Mouse (Mus musculus): ENCODE data around the gene Amigo2.
A peak's percentile ranks its signal among the peaks of the same experiment; 100 is the strongest.

Gene Amigo2

GRCm38 (mm10) chr15:97246911-97247790, at the start of gene Amigo2, which contains the start of gene Pced1b:
Gene Amigo2 (minus strand): TSS chr15:97247287.
Gene Pced1b (plus strand): TSS chr15:97247107.
- peak; percentile 62 for DNase-seq (ENCODE audit: low read depth)

GRCm38 (mm10) chr15:97291291-97292050, 44.4 kb upstream of the Amigo2 start:
- DNase-seq (ENCODE audit: low read depth): no peak

DNA sequence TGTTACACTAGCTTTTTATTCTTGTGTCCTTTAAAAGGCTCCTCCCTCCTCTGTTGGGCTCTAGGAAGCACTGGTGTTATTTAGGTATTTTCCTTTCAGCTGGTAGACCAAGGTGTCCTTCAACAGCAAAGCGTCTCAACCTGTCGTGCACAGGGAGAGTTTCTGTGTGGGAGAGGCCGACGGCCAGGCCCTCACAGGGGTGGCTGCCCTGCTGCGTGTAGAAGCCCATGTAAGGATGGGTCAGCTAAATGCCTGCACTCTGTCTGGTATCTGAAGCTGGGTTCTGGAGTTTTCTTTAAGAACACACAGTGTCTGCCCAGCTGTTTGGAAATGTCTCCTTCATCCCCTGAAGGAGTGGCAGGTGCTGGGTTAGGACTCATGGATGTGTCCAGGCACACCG, 43.3 kb upstream of the Amigo2 start:
- no peak for DNase-seq (ENCODE audit: low read depth)

DNA sequence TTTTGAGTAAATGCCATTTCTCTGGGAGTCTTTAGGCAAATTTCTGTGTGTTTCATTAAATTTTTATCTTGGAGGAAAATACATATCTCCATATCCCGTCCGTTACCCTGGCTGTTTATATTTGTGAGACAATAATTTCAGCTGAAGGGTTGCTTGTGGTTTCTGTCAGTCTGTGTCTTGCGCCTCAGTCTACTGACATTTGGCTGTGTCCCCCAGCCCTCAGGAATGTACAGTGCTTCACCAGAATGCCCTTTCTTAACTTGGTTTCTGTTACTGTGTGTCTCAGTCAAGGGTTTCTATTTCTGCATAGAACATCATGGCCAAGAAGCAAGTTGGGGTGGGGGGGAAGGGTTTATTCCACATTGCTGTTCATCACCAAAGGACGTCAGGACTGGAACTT, 42.1 kb upstream of the Amigo2 start:
- no peak for DNase-seq (ENCODE audit: low read depth)

DNA sequence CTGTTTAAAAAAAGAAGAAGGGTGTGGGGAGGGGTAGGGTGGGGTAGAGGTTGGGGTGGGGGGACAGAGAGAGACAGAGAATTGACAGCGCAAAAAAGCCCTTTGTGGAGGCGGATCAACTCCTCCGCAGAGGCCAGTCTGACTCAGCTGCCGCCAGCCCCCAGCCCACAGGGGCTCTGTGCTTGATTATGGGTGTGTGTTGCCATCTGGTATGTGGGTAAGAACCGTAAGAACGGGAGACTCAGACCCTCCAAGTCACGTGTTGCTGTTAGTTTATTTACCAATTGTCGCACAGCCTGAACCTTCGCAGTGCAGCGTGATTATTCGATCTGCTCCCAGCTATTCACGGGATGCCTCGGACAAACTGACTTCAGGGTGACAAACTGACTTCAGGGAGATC, 41.6 kb upstream of the Amigo2 start:
- DNase-seq (ENCODE audit: low read depth): no peak

- no peak for DNase-seq (ENCODE audit: low read depth)
Observed at GRCm38 (mm10) chr15:97287436-97288143, 40.5 kb upstream of the Amigo2 start.

DNA sequence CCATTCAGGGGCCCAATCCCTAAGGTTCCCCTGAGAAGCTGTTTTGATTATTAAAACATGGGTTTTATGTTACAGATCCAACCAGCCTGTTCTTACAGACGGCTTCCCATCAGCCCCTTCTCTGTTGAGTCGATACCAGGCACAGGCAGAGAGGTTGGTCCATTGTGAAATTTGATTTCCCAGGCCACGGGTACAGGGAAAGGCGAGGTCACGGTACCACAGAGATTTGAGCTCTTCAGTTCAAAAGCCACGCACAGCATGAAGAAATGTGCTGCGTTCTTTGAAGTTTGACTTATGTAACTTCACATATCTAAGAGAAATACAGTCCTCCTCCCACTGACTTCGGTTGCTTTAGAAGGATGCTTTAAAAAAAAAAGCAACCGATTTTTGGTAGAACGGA, 39.6 kb upstream of the Amigo2 start:
- DNase-seq (ENCODE audit: low read depth): no peak

DNA sequence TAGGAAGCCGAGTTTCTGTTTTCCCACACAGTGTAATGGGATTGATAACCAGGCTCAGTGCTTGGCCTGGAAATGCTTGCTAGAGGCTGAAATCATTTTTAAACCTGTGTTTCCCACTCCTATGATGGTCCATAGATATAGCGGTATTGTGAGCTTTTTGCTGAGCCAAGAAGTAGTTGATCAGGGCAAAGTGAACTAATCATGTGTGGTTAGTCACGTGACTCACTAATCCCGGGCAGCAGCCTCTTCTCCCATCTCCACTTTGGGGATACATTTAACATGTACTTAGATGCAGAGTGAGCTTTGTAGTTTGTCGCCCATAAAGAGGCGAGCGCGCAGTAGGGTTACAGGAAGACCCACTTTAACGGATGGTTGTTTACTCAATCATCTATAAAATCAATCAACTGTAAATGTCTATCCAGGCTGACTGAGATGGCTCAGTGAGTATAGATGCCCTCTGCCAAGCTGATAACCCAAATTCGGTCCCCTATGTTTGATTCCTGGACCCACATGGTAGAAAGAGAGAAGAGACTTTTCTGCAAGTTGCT, 38.7 kb upstream of the Amigo2 start:
- no peak for DNase-seq (ENCODE audit: low read depth)

- DNase-seq (ENCODE audit: low read depth): no peak
Observed at GRCm38 (mm10) chr15:97284201-97284600, 37.1 kb upstream of the Amigo2 start.

DNA sequence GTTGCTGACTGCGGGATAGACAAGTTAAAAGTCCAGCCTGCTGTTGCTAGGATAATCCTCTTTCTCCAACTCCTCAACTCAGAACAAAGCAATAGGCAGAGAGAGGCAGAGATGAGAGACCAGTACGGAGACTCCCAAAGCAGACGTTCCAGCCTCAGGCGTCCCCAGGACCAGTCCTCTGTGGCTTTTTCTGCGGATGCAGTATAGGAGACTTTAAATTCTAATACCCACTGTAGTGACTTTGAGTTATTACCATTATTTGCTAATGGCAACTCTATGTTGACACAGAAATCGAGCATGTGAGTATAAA, 35.4 kb upstream of the Amigo2 start:
- DNase-seq (ENCODE audit: low read depth): no peak

- no peak for DNase-seq (ENCODE audit: low read depth)
Observed at GRCm38 (mm10) chr15:97281712-97282571, 34.9 kb upstream of the Amigo2 start.

DNA sequence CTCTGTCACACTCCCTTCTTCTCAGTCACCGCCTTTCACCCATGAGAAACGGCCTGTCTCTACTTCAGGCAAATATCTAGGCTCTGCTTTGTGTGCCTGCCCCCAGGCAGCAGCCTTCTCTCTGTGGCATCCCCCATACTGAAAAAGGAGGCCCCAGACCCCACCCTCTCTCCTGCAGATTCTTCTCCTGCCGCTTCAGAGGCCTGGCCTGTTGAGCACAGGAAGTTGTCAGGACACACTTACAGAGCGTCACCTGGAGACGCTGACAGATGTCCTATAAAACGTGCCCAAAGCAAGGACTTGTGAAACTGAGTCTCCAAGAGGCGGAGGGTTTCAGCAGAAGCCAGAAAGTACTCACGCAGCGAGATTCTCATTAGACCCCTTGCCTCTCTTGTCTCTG, 33.7 kb upstream of the Amigo2 start:
- no peak for DNase-seq (ENCODE audit: low read depth)

DNA sequence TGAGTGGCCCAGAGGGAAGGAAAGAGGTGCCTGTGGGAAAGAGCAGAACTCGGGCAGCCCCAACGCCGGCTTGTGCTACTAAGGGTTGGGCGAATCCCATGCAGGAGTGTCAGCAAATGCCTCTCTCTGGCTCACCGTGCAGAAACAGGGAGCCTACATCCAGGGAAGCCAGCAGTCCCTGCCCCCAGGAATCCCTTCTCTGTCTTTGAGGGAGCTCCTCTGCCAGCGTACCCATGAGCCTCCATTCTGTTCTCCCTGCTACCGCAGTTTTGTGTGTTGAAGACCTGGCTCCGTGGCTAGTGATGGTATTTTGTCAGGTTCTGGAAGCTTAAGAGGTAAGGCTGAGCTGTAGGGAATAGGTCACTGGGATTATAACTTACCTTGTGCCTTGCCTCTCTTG, 33.0 kb upstream of the Amigo2 start:
- no peak for DNase-seq (ENCODE audit: low read depth)

- no peak for DNase-seq (ENCODE audit: low read depth)
Observed at GRCm38 (mm10) chr15:97278340-97278948, 31.4 kb upstream of the Amigo2 start.

GRCm38 (mm10) chr15:97277328-97277727, 30.2 kb upstream of the Amigo2 start:
- no peak for DNase-seq (ENCODE audit: low read depth)

DNA sequence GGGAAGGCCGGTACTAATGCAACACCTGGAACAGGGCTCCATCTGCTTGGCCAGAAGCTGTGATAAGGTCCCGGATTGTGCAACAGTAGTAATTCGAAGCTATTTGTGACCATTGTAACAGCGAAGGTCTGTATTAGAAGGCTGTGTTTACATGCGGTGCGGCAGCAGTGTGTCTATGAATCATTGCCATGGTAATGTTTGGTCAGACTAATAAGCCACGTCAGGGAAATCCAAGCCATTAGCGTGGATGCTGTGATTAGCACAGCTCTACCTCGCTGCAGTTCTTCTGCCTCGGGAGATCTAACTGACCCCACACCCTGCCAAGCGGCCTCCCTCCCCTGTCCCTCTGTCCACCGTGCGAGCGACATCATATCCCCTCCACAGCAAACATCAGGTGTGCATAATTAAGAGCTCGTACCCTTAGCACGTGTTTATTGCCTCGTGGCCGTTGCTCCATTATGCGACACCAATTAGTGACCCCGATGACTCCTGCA, 29.6 kb upstream of the Amigo2 start:
- DNase-seq (ENCODE audit: low read depth): no peak

DNA sequence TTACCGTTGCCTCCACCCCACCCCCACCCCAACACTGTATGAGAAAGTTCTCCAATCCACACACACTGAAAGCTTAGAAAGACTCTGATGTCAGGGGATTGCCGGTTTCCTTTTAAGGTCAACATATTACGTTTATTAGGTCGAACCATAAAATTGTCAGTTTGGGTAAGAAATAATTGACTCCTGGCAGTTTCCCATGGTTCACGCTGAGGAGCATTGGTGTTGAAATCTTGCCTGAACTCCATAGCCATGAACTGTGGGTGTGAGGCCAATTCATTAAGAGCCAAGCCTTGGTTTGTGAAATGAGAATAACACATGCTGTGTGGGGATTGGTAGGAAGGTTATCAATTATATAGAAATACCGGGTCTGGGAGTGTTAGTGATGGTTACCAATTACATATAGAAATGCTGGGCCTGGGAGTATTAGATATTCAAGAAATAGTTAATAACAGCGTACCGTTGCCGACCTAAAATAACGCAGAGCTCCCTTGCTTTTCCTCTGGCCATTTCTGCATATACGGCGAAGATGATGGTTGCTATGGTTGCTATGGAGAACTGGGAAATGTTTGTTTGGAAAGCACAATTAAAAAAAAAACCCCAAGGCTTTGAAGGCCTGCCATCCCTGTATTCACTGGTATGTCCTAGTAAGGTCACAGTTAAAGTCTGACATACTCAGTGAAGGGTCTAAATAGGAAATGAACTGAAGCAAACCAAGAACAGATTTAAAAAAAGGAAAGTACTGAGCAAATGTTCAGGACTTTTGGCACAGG, 28.7 kb upstream of the Amigo2 start:
- no peak for DNase-seq (ENCODE audit: low read depth)

DNA sequence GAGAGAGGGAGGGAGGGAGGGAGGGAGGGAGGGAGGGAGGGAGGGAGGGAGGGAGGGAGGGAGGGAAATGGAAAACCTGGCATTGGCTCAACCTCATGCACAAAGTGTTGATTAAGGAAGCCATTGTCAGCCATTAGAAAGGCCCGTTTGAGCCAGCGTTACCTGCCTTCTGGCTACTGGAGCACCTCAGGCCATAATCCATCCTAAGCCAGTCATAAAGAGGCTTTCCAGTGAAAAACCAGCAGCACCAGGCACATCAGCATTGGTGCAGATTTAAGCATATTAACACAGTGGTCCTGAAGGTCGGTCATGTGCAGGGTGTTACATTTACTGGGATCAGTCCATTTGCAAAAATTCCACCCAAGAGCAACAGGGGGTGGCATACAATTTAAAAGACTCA, 25.7 kb upstream of the Amigo2 start:
- DNase-seq (ENCODE audit: low read depth): no peak

DNA sequence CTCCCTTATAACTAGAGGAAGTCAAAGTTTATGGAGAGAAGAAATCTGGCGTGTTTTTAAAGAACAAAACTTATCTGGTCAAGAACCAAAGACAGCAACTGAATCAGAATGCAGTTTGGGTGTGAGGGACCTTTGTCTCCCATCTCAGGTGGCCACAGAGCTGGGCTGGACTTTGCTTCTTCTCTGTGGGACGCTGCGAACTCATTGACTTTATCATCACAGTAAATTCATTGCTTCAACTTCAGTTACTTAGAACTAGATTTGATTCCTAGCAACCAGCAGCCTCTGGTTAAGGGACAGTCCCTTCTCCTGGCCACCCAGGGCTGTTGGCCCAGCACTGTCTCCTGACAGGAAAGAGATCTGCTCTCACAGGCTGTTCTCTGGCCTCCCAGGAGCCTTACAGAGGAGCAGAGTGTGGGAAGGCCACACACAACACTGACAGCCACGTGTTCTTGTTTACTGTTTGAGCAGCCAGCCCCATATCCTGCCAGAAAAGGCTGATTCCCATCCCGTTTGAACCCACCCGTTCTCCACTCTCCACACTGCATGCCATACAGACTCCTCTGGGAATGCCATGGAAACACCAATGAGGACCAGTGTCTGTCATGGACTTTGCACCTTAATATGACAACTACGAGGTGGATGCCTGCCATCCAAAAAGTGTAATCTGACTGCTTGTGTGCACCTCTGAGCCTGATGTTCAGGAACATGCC, 25.1 kb upstream of the Amigo2 start:
- DNase-seq (ENCODE audit: low read depth): no peak
